ENCODE assay signal across 8 mouse cellular contexts in the genomic region with DNA sequence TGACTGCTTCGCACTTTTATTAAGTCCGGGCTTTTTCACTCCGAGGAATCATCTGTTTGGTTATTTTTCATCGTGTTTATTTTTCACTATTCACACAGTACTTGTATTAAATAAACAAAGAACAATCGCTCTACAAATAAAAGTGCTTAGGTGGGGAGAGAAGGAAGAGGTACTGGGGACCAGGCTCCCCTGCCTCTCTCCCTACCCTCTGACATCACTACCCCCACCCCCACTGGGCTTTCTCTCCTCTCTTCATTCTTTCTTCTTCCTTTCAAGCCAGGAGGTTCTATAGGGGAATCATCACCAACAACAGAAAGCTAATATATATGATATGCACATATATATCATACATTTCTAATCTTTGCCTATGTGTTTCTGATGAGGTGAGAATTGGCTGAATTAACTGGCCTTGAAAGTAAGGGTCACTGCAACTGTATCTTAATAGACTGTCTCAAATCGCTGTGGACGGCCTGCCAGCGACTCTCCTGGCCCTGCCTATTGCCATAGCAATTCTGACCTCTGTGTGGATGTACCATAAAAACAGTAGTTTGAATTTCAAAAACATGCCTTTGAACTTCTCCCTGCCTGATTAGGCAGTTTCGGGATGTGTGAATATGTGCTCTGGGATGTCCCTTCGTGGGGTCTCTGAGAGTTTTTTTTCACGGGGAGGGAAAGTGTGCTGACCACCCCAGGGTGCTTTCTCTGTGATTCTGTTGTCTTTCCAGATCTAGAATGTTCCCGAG. TPM values are rescaled to one million over a fixed set of nuclear protein-coding genes. Genes with fewer than 3 reads are reported as not detected.
A peak's percentile ranks its signal among the peaks of the same experiment; 100 is the strongest.
DNase-seq lines count a peak whose midpoint lies in the region; ATAC-seq and TF ChIP-seq lines count a peak whose summit lies in the region.

No protein-coding gene starts in this region.

- no peak for TF ChIP-seq CTCF in Patski (IDR thresholded peaks at IDR 0.05)

- CTCF ChIA-PET in Patski (lab: Charles Lee): interaction anchor here (0.8 kb wide), 1 partner anchor 12 kb away, joined by 3 read pairs; the partner anchor contains the start of gene Zic5

- in situ Hi-C loops in Patski (cut with MboI; ENCODE audit: low pct_unique_long_range_greater_than_20kb): loop anchor here (25.0 kb wide), 1 partner anchor 217 kb away; no protein-coding TSS in a partner anchor

- DNase-seq in cerebellum, adult 9-11 months: peak; percentile 30
- DNase-seq in Patski (ENCODE audit: low read depth, low spot score): no peak
- DNase-seq in yolk sac, embryonic 10.5 days (ENCODE audit: low spot score): no peak
- DNase-seq in ovary, postnatal 36 days (ENCODE audit: low spot score): no peak

- ATAC-seq in cerebellum, adult (ENCODE audit: insufficient number of reproducible peaks, low FRiP score, low TSS enrichment): no peak
- peak; percentile 19 for ATAC-seq in Patski
- no peak for ATAC-seq in forebrain, embryonic 16.5 days
- no peak for ATAC-seq in liver, embryonic 16.5 days (ENCODE audit: low read depth)
- no peak for ATAC-seq in activated CD4-positive, CD25-positive, alpha-beta regulatory T cell, adult 4 months

- peaks cover 37% of the 10 kb centered on the region for H3K4me1 ChIP-seq in forebrain, embryonic 16.5 days (replicated peaks; ENCODE audit: control insufficient read depth, insufficient read depth, low read length)
- H3K4me1 ChIP-seq in liver, embryonic 16.5 days (ENCODE audit: control insufficient read depth, low read depth, low read length): no peaks in the 10 kb centered on the region

- H3K4me2 ChIP-seq in forebrain, embryonic 16.5 days (ENCODE audit: low read length): peak overlapping the region; percentile 52
- H3K4me2 ChIP-seq in liver, embryonic 16.5 days (ENCODE audit: low read depth, low read length): peak overlapping the region; percentile 24; the same call in 1 of the 2 replicates

- POLR2A ChIA-PET in Patski (lab: Charles Lee): no interaction called here

- no peaks in the 10 kb centered on the region for H3K27me3 ChIP-seq in Patski
- H3K27me3 ChIP-seq in forebrain, embryonic 16.5 days (replicated peaks; ENCODE audit: control insufficient read depth, insufficient read depth, low read length): peaks cover 32% of the 10 kb centered on the region
- H3K27me3 ChIP-seq in liver, embryonic 16.5 days (ENCODE audit: control insufficient read depth, insufficient read depth, low read depth, low read length): peaks cover 61% of the 10 kb centered on the region

- 9% methylated on average over 12 of the region's 12 CpGs for WGBS in forebrain, embryonic 16.5 days
- 19% methylated on average over 12 of the region's 12 CpGs for whole genome bisulfite sequencing in liver, embryonic 16.5 days (ENCODE audit: insufficient replicate concordance)

- H3K27ac ChIP-seq in forebrain, embryonic 16.5 days (ENCODE audit: low read length): peak overlapping the region; percentile 2; the same call in 1 of the 2 replicates
- no peak overlapping the region for H3K27ac ChIP-seq in liver, embryonic 16.5 days (ENCODE audit: low read length)

- no peak overlapping the region; the same call in 1 of the 2 replicates for H3K4me3 ChIP-seq in forebrain, embryonic 16.5 days (replicated peaks; ENCODE audit: low read length)
- H3K4me3 ChIP-seq in liver, embryonic 16.5 days (ENCODE audit: low read depth, low read length): peak overlapping the region; percentile 13

- H3K9me3 ChIP-seq in forebrain, embryonic 16.5 days (ENCODE audit: control insufficient read depth, low read length): no peaks in the 10 kb centered on the region
- no peaks in the 10 kb centered on the region for H3K9me3 ChIP-seq in liver, embryonic 16.5 days (replicated peaks; ENCODE audit: control insufficient read depth, low read length)

- no peak overlapping the region for H3K9ac ChIP-seq in forebrain, embryonic 16.5 days (replicated peaks; ENCODE audit: low read depth, low read length)
- H3K9ac ChIP-seq in liver, embryonic 16.5 days (ENCODE audit: low read depth, low read length): no peak overlapping the region

- no peaks in the 10 kb centered on the region for H3K36me3 ChIP-seq in forebrain, embryonic 16.5 days (ENCODE audit: control insufficient read depth, insufficient read depth)
- no peaks in the 10 kb centered on the region for H3K36me3 ChIP-seq in liver, embryonic 16.5 days (ENCODE audit: control insufficient read depth, insufficient read depth)

RNA-seq across cellular contexts. Expression of gene Gm5089, which starts 3.3 kb away (rescaled TPM):
- not detected for polyA plus RNA-seq in Patski (2021)
- polyA plus RNA-seq in forebrain, embryonic 16.5 days (2015; fragmentation: Nextera tagmentation; extraction: Ambion mirVana): 0.40 and 0.47 TPM in 2 replicates
- not detected in 2 replicates for polyA plus RNA-seq in liver, embryonic 16.5 days (2015; fragmentation: Nextera tagmentation; extraction: Ambion mirVana)
- polyA plus RNA-seq in activated CD4-positive, CD25-positive, alpha-beta regulatory T cell, adult 4 months (2017; shearing (Covaris generic)): not detected

RNA-seq across cellular contexts. Expression of gene Zic5, which starts 11.3 kb away (rescaled TPM):
- polyA plus RNA-seq in Patski (2021): 15.1 TPM
- polyA plus RNA-seq in forebrain, embryonic 16.5 days (2015; fragmentation: Nextera tagmentation; extraction: Ambion mirVana): 5.5 and 8.7 TPM in 2 replicates
- polyA plus RNA-seq in liver, embryonic 16.5 days (2015; fragmentation: Nextera tagmentation; extraction: Ambion mirVana): not detected in 2 replicates
- polyA plus RNA-seq in activated CD4-positive, CD25-positive, alpha-beta regulatory T cell, adult 4 months (2017; shearing (Covaris generic)): under 1 TPM in 1 of 2 experiments, not detected in 1; 0.12 TPM

RNA-seq across cellular contexts. Expression of gene Zic2, which starts 21.1 kb away (rescaled TPM):
- polyA plus RNA-seq in Patski (2021): 16.2 TPM
- polyA plus RNA-seq in forebrain, embryonic 16.5 days (2015; fragmentation: Nextera tagmentation; extraction: Ambion mirVana): 4.4 and 5.6 TPM in 2 replicates
- polyA plus RNA-seq in liver, embryonic 16.5 days (2015; fragmentation: Nextera tagmentation; extraction: Ambion mirVana): not detected in 2 replicates
- not detected for polyA plus RNA-seq in activated CD4-positive, CD25-positive, alpha-beta regulatory T cell, adult 4 months (2017; shearing (Covaris generic))

RNA-seq across cellular contexts. Expression of gene Gm10837, which starts 36.2 kb away (rescaled TPM):
- polyA plus RNA-seq in Patski (2021): not detected
- polyA plus RNA-seq in forebrain, embryonic 16.5 days (2015; fragmentation: Nextera tagmentation; extraction: Ambion mirVana): 0.16 and 0.41 TPM in 2 replicates
- polyA plus RNA-seq in liver, embryonic 16.5 days (2015; fragmentation: Nextera tagmentation; extraction: Ambion mirVana): not detected in 2 replicates
- polyA plus RNA-seq in activated CD4-positive, CD25-positive, alpha-beta regulatory T cell, adult 4 months (2017; shearing (Covaris generic)): not detected
